Mouse (Mus musculus) 3T3-L1 (cell line): ENCODE measurements around the gene Ank2.

ENCODE experiments used
- DNase-seq: peaks from one replicate; pipeline ENCODE4 v3.0.0-alpha.2; 2015; ENCODE audit warnings: low read depth, low spot score

The Ank2 gene

GRCm38 (mm10) chr3:127294079-127294478 lies 205.1 kb downstream of the Ank2 start:
- no peak for DNase-seq

- DNase-seq: no peak
Measured at GRCm38 (mm10) chr3:127293479-127293874, 205.7 kb downstream of the Ank2 start.

GRCm38 (mm10) chr3:127292864-127293478 lies 206.2 kb downstream of the Ank2 start:
- DNase-seq: no peak

GRCm38 (mm10) chr3:127282277-127282676 lies 216.9 kb downstream of the Ank2 start:
- no peak for DNase-seq

GRCm38 (mm10) chr3:127281390-127281789 lies 217.8 kb downstream of the Ank2 start:
- no peak for DNase-seq

- no peak for DNase-seq
Measured at GRCm38 (mm10) chr3:127280376-127280775, 218.8 kb downstream of the Ank2 start.

- DNase-seq: no peak
Measured at GRCm38 (mm10) chr3:127275953-127276352, 223.2 kb downstream of the Ank2 start.

- no peak for DNase-seq
Measured at GRCm38 (mm10) chr3:127272801-127273200, 226.3 kb downstream of the Ank2 start.

- no peak for DNase-seq
Measured at GRCm38 (mm10) chr3:127269616-127270015, 229.5 kb downstream of the Ank2 start.

- DNase-seq: no peak
Measured at GRCm38 (mm10) chr3:127267846-127268245, 231.3 kb downstream of the Ank2 start.

- DNase-seq: no peak
Measured at GRCm38 (mm10) chr3:127265732-127266131, 233.4 kb downstream of the Ank2 start.

GRCm38 (mm10) chr3:127265182-127265581 lies 234.0 kb downstream of the Ank2 start:
- DNase-seq: no peak

GRCm38 (mm10) chr3:127260786-127261166 lies 238.4 kb downstream of the Ank2 start:
- no peak for DNase-seq

- no peak for DNase-seq
Measured at GRCm38 (mm10) chr3:127260007-127260785, 239.0 kb downstream of the Ank2 start.

- no peak for DNase-seq
Measured at GRCm38 (mm10) chr3:127258466-127259075, 240.6 kb downstream of the Ank2 start.

- DNase-seq: no peak
Measured at GRCm38 (mm10) chr3:127257969-127258368, 241.2 kb downstream of the Ank2 start.

GRCm38 (mm10) chr3:127257279-127257925 lies 241.7 kb downstream of the Ank2 start:
- peak; percentile 96 for DNase-seq

- DNase-seq: peak; percentile 9
Measured at GRCm38 (mm10) chr3:127256681-127257080, 242.5 kb downstream of the Ank2 start.

GRCm38 (mm10) chr3:127250930-127251329 lies 248.2 kb downstream of the Ank2 start:
- DNase-seq: no peak

- DNase-seq: no peak
Measured at GRCm38 (mm10) chr3:127248611-127249010, 250.5 kb downstream of the Ank2 start.

GRCm38 (mm10) chr3:127246989-127247708 lies 252.0 kb downstream of the Ank2 start:
- no peak for DNase-seq
